Mouse (Mus musculus) thymus, postnatal 4 days (tissue): ENCODE measurements around the gene Ocm.

ENCODE experiments used
- DNase-seq: peaks from one replicate; pipeline ENCODE4 v3.0.0; 2021

The Ocm gene

GRCm38 (mm10) chr5:143999409-143999808, 27.1 kb downstream of the Ocm start:
- DNase-seq = peak; percentile 28

- no peak for DNase-seq
Measured at GRCm38 (mm10) chr5:143994632-143995365, 31.7 kb downstream of the Ocm start.

- DNase-seq = no peak
Measured at GRCm38 (mm10) chr5:143993849-143994248, 32.6 kb downstream of the Ocm start.

GRCm38 (mm10) chr5:143993260-143993659, 33.2 kb downstream of the Ocm start:
- no peak for DNase-seq

- DNase-seq = no peak
Measured at GRCm38 (mm10) chr5:143992661-143993060, 33.8 kb downstream of the Ocm start.

GRCm38 (mm10) chr5:143990086-143990485, 36.4 kb downstream of the Ocm start:
- DNase-seq = no peak

- no peak for DNase-seq
Measured at GRCm38 (mm10) chr5:143989046-143989445, 37.4 kb downstream of the Ocm start.

GRCm38 (mm10) chr5:143987596-143987995, 38.9 kb downstream of the Ocm start:
- DNase-seq = no peak

- DNase-seq = no peak
Measured at GRCm38 (mm10) chr5:143985381-143985780, 41.1 kb downstream of the Ocm start.

GRCm38 (mm10) chr5:143982361-143982760, 44.1 kb downstream of the Ocm start:
- DNase-seq = no peak

- DNase-seq = no peak
Measured at GRCm38 (mm10) chr5:143980858-143981257, 45.6 kb downstream of the Ocm start.

GRCm38 (mm10) chr5:143976726-143977431, 49.6 kb downstream of the Ocm start:
- no peak for DNase-seq

GRCm38 (mm10) chr5:143976232-143976631, 50.2 kb downstream of the Ocm start:
- no peak for DNase-seq

GRCm38 (mm10) chr5:143975631-143975933, 50.9 kb downstream of the Ocm start:
- DNase-seq = no peak

- DNase-seq = peak; percentile 74
Measured at GRCm38 (mm10) chr5:143974931-143975630, 51.4 kb downstream of the Ocm start.

GRCm38 (mm10) chr5:143972628-143973027, 53.8 kb downstream of the Ocm start:
- DNase-seq = no peak
